Mouse (Mus musculus) hindbrain, embryonic 12.5 days (tissue): ENCODE measurements at regions not wholly inside any gene's neighbourhood (a gene's known extent, or its start where the extent isn't known, plus 50 kb on each side); places are given as distances from the start of the nearest gene placed in this dataset.
A peak's percentile ranks its signal among the peaks of the same experiment; 100 is the strongest.

Experiments
- ATAC-seq: fragments of 200-750 bp; cut with Nextera tagmentation; 2 replicates; pipeline ENCODE4 v1.8.0; 2017; ENCODE audit warnings: moderate TSS enrichment; ENCODE audit not compliant: low FRiP score
- H3K27ac ChIP-seq: fragments of 300-500 bp; sonication (generic); 2 replicates; pipeline ENCODE4 v1.5.1; 2016; ENCODE audit warnings: mild to moderate bottlenecking
- H3K27me3 ChIP-seq: fragments of 300-500 bp; sonication (generic); 2 replicates; pipeline ENCODE4 v1.6.1; 2016; ENCODE audit warnings: mild to moderate bottlenecking
- H3K36me3 ChIP-seq: fragments of 300-500 bp; sonication (generic); 2 replicates; pipeline ENCODE4 v1.6.1; 2016; ENCODE audit warnings: mild to moderate bottlenecking
- H3K4me1 ChIP-seq: fragments of 300-500 bp; sonication (generic); 2 replicates; pipeline ENCODE4 v1.6.1; 2016
- H3K4me2 ChIP-seq: fragments of 300-500 bp; sonication (generic); replicated peaks from 2 replicates; pipeline ENCODE4 v1.6.1; 2016; ENCODE audit warnings: mild to moderate bottlenecking
- H3K4me3 ChIP-seq: fragments of 300-500 bp; sonication (generic); 2 replicates; pipeline ENCODE4 v1.5.1; 2016; ENCODE audit warnings: mild to moderate bottlenecking
- H3K9ac ChIP-seq: fragments of 300-500 bp; sonication (generic); 2 replicates; pipeline ENCODE4 v1.6.1; 2016; ENCODE audit warnings: mild to moderate bottlenecking, moderate library complexity
- H3K9me3 ChIP-seq: fragments of 300-500 bp; sonication (generic); replicated peaks from 2 replicates; pipeline ENCODE4 v1.6.1; 2016; ENCODE audit warnings: mild to moderate bottlenecking
- WGBS: fragments of 180-500 bp; shearing (Covaris S2); methylation state at CpG from one replicate; pipeline ENCODE4 v1.1.7; 2016; 5-methylcytosine and 5-hydroxymethylcytosine counted together

DNA sequence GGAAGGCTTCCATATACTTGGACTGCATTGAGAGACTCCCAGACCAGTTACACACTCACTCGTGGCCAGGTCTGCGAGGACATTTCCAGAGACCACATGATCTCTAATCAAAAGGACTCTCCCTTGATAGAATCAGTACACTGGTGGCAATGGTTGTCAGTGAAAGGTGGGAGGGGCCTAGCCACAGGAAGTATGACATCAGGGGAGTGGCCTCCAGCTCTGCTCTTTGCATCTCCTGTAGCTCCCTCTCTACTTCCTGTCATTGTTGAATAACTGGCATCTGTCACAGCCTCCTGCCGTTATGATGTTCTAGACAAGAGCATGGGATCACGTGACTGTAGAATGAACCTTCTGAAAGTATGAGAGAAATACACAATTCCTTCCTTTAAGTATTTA, 164.3 kb upstream of the Cdh4 start:
- no peaks in the 10 kb centered on the region for H3K4me1 ChIP-seq
- H3K27me3 ChIP-seq, result 0 out of 2 replicates have a peak, but pooled peaks cover 3% of the 10 kb centered on the region
- H3K4me2 ChIP-seq, result no peak overlapping the region
- H3K9me3 ChIP-seq, result no peaks in the 10 kb centered on the region
- no peak overlapping the region for H3K9ac ChIP-seq
- ATAC-seq, result no peak
- no peak overlapping the region for H3K27ac ChIP-seq
- 84% methylated on average over 4 of the region's 4 CpGs for WGBS
- no peaks in the 10 kb centered on the region for H3K36me3 ChIP-seq
- H3K4me3 ChIP-seq, result no peak overlapping the region

DNA sequence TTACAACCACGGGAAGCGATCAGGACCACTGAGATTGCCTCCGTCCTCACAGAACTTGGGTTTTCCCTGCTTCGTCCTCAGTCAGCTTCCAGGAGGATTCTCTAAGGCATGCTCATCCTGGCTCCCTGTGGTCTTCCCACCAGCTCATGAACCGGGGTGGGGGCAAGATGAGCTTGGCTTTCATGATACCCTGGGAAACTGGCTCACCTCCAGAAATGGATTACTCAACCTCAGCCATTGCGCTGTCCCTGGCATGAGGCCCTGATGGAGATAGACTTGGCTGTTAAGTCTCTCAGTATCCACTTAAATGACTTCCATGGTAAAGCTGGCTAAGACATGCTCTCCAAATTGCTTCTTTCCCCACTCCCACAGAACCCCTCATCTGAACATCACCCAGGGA, 160.0 kb upstream of the Cdh4 start:
- H3K4me1 ChIP-seq, result no peaks in the 10 kb centered on the region
- 91% methylated on average over 6 of the region's 6 CpGs for WGBS

DNA sequence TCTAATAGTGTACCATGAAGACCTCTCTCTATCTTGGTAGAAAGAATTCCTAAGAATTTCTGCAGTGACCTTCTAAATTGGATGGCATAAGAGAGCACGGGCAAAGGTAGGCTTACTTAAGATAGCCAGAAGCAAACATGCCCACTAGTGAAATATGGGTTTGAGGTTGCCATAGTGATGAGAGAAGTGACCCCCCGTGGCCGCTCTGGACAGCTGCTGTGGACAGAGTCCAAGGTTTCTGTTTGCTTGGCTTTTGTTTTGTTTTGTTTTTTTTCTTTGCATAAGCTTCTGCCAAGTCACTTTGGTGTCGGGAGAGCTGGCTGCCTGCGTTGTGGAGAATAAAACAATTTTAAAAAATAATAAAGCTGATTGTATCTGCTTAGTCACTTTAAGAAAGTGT, 151.8 kb upstream of the Cdh4 start:
- H3K27ac ChIP-seq, result no peak overlapping the region
- 49% methylated on average over 5 of the region's 5 CpGs for WGBS
- no peaks in the 10 kb centered on the region for H3K9me3 ChIP-seq

More for the DNA sequence above, 160.0 kb upstream of the Cdh4 start:
- Histone ChIP-seq H3K4me2 (no peak overlapping the region), H3K9me3 (no peaks in the 10 kb centered on the region), H3K4me3 (no peak overlapping the region), H3K36me3 (no peaks in the 10 kb centered on the region), H3K27me3 (0 out of 2 replicates have a peak, but pooled peaks cover 3% of the 10 kb centered on the region), H3K9ac (no peak overlapping the region), H3K27ac (no peak overlapping the region)
- ATAC-seq, result no peak

DNA sequence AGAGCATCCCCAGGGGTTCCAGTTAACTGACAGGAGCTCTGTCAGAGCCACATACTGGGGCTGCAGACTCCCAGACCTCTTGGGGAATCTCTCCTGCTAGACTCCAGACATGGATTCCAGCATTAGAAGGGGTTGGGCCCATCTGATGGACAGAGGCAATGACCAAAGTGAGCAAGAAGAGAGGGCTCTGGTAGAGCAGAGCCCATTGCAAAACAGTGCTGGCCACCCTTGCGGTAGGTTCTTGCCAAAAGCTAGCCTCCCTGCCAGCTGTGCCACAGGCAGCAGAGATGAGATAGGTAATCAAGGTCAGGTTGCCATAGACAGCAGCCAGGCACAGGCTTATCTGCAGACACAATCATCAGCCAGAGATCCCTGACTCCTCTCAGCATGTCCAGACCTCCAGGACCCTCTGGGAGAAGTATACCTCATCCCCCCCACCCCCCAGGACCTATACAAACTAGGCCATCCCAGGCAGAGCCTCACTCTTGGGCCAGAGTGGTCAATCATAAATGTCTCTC, 151.1 kb upstream of the Cdh4 start:
- no peaks in the 10 kb centered on the region for H3K9me3 ChIP-seq
- peaks cover 30% of the 10 kb centered on the region for H3K4me1 ChIP-seq
- H3K4me2 ChIP-seq, result no peak overlapping the region
- ATAC-seq, result no peak
- H3K36me3 ChIP-seq, result no peaks in the 10 kb centered on the region
- H3K27me3 ChIP-seq, result 0 out of 2 replicates have a peak, but pooled peaks cover 2% of the 10 kb centered on the region
- H3K4me3 ChIP-seq, result no peak overlapping the region
- no peak overlapping the region; the same call in 1 of the 2 replicates for H3K27ac ChIP-seq
- no peak overlapping the region for H3K9ac ChIP-seq
- WGBS, result 95% methylated on average over 1 of the region's 1 CpGs

More for the DNA sequence above, 151.8 kb upstream of the Cdh4 start:
- Histone ChIP-seq H3K4me3 (no peak overlapping the region), H3K4me2 (no peak overlapping the region), H3K4me1 (peaks cover 30% of the 10 kb centered on the region), H3K9ac (no peak overlapping the region), H3K27me3 (no peaks in the 10 kb centered on the region), H3K36me3 (no peaks in the 10 kb centered on the region)
- no peak for ATAC-seq

DNA sequence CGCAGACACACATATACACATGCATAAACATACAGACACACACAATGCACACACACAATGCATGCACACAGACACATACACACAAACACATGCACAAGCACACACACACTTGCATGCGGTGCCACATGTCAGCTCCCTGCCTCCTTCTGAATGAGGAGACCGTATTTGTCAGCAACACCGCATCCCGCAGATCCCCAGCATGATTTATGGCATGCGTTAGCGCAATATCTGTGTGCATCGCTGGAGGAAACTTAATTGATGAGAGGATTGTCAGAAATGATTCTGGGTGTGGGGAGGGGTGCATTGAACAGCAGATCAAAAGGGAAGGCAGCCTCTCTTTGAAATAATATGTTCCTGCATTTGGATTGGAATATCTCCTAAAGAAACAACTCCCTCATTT, 150.3 kb upstream of the Cdh4 start:
- no peak for ATAC-seq
- no peak overlapping the region for H3K4me2 ChIP-seq
- H3K36me3 ChIP-seq, result no peaks in the 10 kb centered on the region
- peaks cover 31% of the 10 kb centered on the region for H3K4me1 ChIP-seq
- H3K27me3 ChIP-seq, result 0 out of 2 replicates have a peak, but pooled peaks cover 2% of the 10 kb centered on the region
- H3K4me3 ChIP-seq, result no peak overlapping the region
- no peak overlapping the region for H3K9ac ChIP-seq
- WGBS, result 71% methylated on average over 8 of the region's 8 CpGs
- H3K27ac ChIP-seq, result peak overlapping the region; percentile 73; the same call in 1 of the 2 replicates
- H3K9me3 ChIP-seq, result no peaks in the 10 kb centered on the region

DNA sequence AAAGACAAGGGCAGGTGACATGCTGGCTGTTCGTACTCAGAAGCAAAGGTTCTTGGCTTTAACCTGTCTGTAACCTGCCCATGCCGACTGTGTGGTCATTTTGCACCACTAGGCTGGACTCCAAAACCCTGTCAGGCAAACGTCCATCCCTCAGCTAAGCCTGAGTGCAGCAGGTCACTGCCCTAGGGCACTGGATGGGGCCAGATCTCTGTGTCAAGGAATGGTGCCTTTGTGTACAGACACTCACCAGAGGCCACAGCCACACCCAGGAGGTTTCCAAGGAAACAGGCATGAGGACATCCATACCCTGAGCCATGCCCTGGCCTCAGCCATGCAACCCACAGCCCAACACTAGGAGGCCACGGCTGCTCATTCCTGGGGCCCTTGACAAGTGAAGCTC, 149.7 kb upstream of the Cdh4 start:
- no peak overlapping the region for H3K4me2 ChIP-seq
- 0 out of 2 replicates have a peak, but pooled peaks cover 2% of the 10 kb centered on the region for H3K27me3 ChIP-seq
- peaks cover 36% of the 10 kb centered on the region for H3K4me1 ChIP-seq
- no peaks in the 10 kb centered on the region for H3K9me3 ChIP-seq
- H3K27ac ChIP-seq, result peak overlapping the region; percentile 73
- H3K36me3 ChIP-seq, result no peaks in the 10 kb centered on the region
- H3K4me3 ChIP-seq, result no peak overlapping the region
- no peak overlapping the region for H3K9ac ChIP-seq
- 44% methylated on average over 4 of the region's 4 CpGs for WGBS
- peak; percentile 29 for ATAC-seq

DNA sequence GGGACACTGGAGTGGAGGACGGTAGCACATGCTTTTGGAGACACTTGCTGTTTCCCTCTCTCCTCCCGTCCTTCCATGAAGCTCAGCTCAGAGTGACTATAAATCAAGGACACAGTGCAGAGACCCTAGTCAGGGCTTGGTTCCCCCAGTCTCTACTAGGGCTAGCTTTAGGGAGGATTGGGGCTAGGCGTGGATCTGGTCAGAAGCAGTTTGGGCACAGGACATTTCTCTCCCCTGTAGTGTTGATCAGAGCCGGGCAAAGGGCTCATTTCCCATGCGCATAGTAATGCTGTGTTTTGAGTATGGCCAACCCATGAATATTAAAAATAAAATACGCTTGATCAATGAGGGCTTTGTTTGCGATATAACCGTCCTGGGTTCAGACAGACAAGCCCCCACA, 149.1 kb upstream of the Cdh4 start:
- no peaks in the 10 kb centered on the region for H3K9me3 ChIP-seq
- H3K4me1 ChIP-seq, result peaks cover 36% of the 10 kb centered on the region
- H3K4me2 ChIP-seq, result 0 out of 2 replicates have a peak overlapping the region, but pooled peaks have one; percentile 7
- ATAC-seq, result peak; percentile 44
- peak overlapping the region; percentile 73 for H3K27ac ChIP-seq
- no peak overlapping the region for H3K4me3 ChIP-seq
- H3K27me3 ChIP-seq, result 0 out of 2 replicates have a peak, but pooled peaks cover 2% of the 10 kb centered on the region
- WGBS, result 41% methylated on average over 8 of the region's 8 CpGs
- H3K9ac ChIP-seq, result no peak overlapping the region
- H3K36me3 ChIP-seq, result no peaks in the 10 kb centered on the region

DNA sequence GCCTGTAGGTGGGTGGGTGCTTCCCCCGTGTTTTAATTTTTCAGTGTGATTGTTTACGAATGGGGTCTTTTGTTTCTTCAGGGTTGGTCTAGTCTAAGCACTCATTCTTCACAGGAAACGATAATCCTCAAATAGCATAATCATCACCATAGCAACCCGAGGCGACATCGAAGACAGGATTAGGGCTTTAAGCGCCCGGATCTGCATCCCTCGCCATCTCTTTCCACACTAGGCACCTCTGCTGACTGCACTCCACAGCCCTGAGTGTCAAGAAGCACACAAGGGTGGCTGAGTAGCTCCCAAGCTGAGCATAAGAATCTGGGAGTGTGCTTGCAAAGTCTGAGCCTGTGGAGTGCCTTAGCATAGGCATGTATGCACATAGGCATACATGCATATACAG, 145.2 kb upstream of the Cdh4 start:
- Histone ChIP-seq H3K9ac (no peak overlapping the region), H3K36me3 (no peaks in the 10 kb centered on the region), H3K9me3 (no peaks in the 10 kb centered on the region), H3K27ac (no peak overlapping the region), H3K4me3 (no peak overlapping the region), H3K27me3 (0 out of 2 replicates have a peak, but pooled peaks cover 2% of the 10 kb centered on the region), H3K4me1 (peaks cover 26% of the 10 kb centered on the region), H3K4me2 (no peak overlapping the region)
- 48% methylated on average over 9 of the region's 9 CpGs for WGBS
- ATAC-seq, result no peak

DNA sequence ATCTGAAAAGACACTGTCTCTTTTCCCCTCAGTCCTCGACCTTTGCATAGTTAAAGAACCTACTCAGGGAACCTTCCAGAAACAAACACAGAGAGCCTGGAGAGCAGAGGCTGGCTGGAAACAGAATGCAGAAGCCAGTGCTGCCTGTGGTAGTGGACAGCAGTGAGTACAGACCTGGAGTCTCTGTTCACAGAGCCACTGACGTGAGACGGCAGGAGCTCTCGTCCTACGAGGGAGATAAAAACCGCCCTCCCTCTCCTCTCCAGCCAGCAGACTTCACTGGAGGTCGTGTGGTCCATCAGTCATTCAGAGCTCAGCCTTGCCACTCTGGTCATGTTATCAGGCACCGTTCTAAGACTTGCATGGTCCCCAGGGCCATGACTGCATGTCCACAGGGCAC, 138.5 kb upstream of the Cdh4 start:
- Histone ChIP-seq H3K4me2 (no peak overlapping the region), H3K4me3 (no peak overlapping the region), H3K36me3 (no peaks in the 10 kb centered on the region), H3K4me1 (peaks cover 24% of the 10 kb centered on the region), H3K9ac (no peak overlapping the region), H3K27me3 (peaks cover 29% of the 10 kb centered on the region), H3K9me3 (no peaks in the 10 kb centered on the region), H3K27ac (no peak overlapping the region)
- WGBS, result 38% methylated on average over 8 of the region's 8 CpGs
- ATAC-seq, result no peak

DNA sequence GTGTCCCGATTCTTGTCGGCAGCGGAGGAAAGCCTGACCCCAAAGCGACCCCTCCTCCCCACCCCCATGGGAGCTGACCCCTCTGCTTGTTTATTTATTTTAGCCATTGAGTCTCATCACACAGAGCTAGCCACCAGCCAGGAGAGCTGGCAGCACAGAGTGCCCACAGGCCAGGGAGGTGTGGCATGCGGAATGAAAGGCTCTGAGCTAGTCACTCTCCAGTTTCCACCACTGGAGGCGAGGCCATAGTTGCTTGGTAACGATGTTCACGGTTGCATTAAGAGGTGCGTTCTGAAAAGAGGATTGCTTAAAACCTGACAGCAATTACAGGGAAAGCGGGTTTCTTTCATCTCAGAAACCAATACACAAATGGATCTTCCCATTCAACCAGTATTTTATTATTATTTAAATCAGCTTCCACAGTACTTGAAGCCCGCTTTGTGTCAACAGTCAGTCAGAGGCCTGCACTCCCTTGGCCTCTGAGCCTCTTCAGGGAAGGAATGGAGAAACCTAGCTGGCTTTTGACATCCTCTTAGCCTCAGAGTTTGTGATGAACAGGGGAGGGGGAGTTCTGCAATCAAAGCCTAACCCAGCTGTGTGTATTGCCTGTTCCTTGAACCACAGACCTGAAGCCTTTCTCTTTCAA, 134.8 kb upstream of the Cdh4 start:
- Histone ChIP-seq H3K4me2 (0 out of 2 replicates have a peak overlapping the region, but pooled peaks have one; percentile 4), H3K27ac (no peak overlapping the region), H3K4me1 (peaks cover 24% of the 10 kb centered on the region), H3K27me3 (peaks cover 43% of the 10 kb centered on the region), H3K9me3 (no peaks in the 10 kb centered on the region), H3K4me3 (no peak overlapping the region), H3K9ac (0 out of 2 replicates have a peak overlapping the region, but pooled peaks have one; percentile 9), H3K36me3 (no peaks in the 10 kb centered on the region)
- ATAC-seq, result peak; percentile 78; the same call in 1 of the 2 replicates
- WGBS, result 3% methylated on average over 11 of the region's 11 CpGs

DNA sequence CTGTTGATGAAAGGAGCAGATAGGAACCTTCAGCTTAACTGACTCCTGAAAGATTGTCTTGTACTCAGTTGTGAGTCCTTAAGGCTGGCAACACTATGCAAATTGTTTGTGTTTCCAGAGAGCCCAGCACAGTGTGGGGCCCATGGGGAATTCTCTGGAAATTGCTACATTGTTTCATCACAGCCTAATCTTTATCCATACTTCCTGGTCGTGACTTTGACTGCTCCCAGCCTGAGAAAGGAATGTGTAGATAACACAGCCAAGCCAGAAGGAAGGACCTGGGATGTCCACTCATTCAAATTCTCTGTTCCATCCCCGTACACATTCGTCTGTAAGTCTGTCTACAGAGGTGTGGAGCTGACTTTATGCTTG, 134.3 kb upstream of the Cdh4 start:
- Histone ChIP-seq H3K27ac (no peak overlapping the region), H3K4me3 (no peak overlapping the region), H3K27me3 (peaks cover 43% of the 10 kb centered on the region), H3K9me3 (no peaks in the 10 kb centered on the region), H3K9ac (no peak overlapping the region), H3K4me1 (peaks cover 24% of the 10 kb centered on the region), H3K36me3 (no peaks in the 10 kb centered on the region), H3K4me2 (0 out of 2 replicates have a peak overlapping the region, but pooled peaks have one; percentile 4)
- ATAC-seq, result no peak
- 55% methylated on average over 3 of the region's 3 CpGs for WGBS

DNA sequence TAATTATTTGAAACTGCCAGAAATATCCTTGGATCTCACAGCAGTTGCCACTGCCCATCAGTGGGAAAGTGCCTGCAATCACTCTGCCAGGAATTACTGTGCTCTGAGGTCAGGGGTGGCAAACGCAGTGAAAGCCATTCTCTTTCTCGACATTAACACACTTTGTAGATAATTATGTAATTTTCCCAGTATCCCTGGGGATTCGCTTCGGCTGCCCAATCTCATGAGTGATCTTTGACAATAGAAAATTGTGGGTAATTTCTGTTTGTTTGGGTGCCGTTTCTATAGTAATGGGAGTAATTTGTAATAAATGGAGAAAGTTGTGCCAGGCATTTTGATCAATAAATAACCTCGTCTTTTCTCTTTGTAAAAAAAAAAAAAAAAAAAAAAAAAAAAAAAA, 124.2 kb upstream of the Cdh4 start:
- 40% methylated on average over 6 of the region's 6 CpGs for WGBS
- H3K27ac ChIP-seq, result no peak overlapping the region

DNA sequence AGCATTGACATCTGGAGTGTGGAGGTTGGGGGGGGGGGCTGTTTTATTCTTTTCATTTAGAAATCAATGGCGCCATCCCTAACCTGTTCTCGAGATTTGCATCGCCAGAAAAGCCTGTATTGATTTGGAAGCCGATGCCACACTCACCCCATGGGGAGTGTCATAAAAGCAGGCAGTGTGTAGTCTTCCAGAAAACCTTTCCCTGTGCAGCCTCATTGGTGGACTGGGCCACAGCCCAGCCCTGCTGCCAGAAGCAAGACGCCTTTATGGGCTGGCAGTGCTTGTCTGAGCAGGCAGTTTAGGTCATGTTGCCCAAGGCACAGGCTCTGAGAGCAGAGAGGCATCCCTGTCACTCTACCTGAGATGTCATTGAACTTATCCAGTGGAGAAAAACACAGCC, 117.0 kb upstream of the Cdh4 start:
- WGBS, result 59% methylated on average over 5 of the region's 5 CpGs

More for the DNA sequence above, 124.2 kb upstream of the Cdh4 start:
- H3K27me3 ChIP-seq, result 0 out of 2 replicates have a peak, but pooled peaks cover 4% of the 10 kb centered on the region
- no peaks in the 10 kb centered on the region for H3K36me3 ChIP-seq
- H3K4me3 ChIP-seq, result no peak overlapping the region
- H3K9ac ChIP-seq, result no peak overlapping the region
- no peaks in the 10 kb centered on the region for H3K4me1 ChIP-seq
- H3K4me2 ChIP-seq, result no peak overlapping the region
- no peak for ATAC-seq
- no peaks in the 10 kb centered on the region for H3K9me3 ChIP-seq

More for the DNA sequence above, 117.0 kb upstream of the Cdh4 start:
- Histone ChIP-seq H3K9me3 (no peaks in the 10 kb centered on the region), H3K4me2 (no peak overlapping the region), H3K4me3 (no peak overlapping the region), H3K4me1 (no peaks in the 10 kb centered on the region), H3K36me3 (no peaks in the 10 kb centered on the region), H3K27me3 (no peaks in the 10 kb centered on the region), H3K9ac (no peak overlapping the region), H3K27ac (no peak overlapping the region)
- no peak for ATAC-seq
